Mouse (Mus musculus) embryo, embryonic 10 days (tissue): ENCODE measurements at regions not wholly inside any gene's neighbourhood (a gene's known extent, or its start where the extent isn't known, plus 50 kb on each side); places are given as distances from the start of the nearest gene placed in this dataset.

ENCODE experiments used
- DNase-seq: peaks from one replicate; pipeline ENCODE4 v3.0.0-alpha.2; 2015; ENCODE audit warnings: low spot score

DNA sequence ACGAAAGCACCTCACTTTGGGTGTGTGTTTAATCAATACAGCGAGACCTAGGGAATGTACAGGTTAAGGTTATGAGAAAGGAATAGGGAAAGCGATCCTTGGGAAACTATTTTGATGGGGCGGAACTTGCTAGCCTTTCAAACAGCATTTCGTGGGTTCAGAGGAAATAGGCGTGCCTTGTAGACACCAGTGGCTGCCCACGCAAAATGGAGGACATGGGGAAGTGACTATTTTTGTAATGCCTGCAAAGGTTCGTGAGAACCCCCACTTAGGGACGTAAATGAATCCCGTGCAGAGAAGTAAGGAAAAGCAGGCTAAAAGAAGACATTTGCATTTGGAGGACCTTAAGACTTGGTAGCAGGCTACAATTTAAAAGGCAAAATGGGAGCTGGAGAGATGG, 114.1 kb upstream of the Ppm1h start:
- no peak for DNase-seq

GRCm38 (mm10) chr10:122566601-122567000, 112.0 kb upstream of the Ppm1h start:
- no peak for DNase-seq

GRCm38 (mm10) chr10:122569546-122570202, 108.9 kb upstream of the Ppm1h start:
- no peak for DNase-seq

DNA sequence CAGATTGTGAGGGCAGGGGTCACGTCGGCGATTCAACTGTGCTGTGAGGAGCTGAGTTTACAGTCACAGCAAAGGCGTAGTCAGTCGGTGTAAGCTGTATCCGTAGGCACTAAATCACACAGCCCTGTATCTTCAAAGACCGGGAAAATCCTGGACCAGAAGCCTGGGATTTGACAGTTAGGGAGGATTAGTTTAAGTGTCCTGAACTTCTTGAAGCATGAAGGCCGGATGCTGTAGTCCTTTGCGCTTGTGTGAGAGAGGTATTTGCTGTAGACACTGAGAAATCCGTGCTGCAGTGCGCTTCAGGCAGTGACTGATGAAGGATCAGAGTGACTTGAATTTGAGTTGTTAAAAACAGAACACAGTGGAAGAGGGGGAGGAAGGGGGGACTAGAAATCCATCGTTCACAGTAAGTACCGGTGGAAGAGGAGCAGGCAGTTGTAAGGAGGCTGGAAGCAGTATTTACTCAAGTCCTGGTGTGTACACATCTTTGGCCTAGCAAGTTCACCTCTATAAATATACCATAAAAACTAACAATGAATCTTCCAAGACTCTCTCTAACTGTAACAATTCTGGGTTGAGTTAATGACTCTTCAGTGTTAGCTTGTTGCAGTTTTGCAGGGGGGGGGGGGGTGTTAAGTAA, 107.5 kb upstream of the Ppm1h start:
- peak; percentile 52 for DNase-seq

DNA sequence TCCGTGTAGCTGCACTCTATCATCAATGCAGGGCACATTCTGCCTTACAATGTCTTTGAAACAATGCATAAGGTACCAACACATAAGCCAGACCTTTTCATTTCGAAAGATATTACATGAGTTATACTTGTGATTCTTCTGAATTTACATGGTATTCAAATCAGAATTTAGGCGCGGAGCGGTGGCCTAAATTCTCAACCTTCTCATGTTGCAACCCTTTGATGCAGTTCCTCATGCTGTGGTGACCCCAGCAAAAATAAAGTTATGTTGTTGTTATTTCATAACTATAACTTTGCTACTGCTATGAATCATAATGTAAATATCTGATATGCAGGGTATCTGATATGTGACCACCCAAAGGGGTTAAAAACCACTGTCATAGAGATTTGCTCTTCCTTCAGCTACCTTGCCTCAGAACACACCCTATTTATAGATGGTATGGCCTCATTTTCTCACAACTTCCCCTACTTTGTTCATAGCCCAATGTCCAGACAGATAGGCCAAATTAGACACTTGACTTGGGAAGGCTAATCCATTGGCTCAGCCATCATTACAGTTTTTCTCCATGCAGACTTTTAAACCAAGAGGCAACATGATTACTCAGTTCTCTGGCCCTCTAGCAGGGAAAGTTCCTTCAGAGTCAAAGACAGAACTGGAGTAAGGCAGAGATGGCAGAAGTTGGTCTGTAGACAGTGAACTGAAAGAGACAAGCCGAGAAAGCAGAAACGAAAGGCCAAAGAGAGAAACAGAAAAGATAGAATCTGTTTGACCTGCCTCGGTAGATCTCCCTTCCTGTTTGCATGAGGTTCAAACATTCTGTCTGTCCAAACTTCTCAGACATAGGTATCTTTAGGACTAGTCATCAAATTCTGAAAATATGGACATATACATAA, 102.1 kb upstream of the Ppm1h start:
- no peak for DNase-seq

DNA sequence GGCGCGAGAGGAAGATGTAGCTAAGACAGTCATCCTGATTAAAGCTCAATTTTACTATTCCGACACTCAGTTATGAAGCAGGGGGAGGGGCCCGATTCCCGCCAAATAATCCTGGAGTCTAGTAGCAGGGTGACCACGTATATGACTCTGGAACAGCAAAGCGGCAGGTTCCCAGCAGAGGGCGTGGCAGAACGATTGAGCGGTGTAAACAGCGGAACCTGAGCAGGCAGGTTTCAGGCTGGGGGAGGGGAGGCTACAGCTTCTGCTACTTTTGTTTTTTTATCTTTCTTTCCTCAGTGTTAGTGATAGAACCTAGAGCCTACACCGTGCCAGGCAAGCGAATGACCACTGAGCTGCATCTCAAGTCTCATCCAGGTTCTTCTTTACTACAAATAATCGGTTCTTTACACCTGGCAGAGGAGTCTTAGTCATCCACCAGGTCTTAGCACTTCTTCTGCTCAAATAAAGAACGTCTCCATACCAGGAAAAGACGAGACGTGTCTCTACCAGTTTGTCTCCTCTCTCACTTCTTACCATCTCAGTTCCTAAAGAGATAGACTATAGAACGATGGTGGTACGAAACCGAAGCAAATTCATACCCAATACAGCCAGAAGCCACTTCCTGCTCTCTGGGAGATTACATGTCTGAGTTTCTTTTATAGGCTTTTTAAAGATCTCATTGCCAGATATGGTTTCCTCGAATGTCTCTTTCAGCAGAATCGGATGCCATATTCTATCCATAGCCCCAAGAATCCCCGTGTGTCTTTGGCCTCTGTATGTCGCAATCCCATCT, 100.2 kb upstream of the Ppm1h start:
- peak; percentile 61 for DNase-seq

DNA sequence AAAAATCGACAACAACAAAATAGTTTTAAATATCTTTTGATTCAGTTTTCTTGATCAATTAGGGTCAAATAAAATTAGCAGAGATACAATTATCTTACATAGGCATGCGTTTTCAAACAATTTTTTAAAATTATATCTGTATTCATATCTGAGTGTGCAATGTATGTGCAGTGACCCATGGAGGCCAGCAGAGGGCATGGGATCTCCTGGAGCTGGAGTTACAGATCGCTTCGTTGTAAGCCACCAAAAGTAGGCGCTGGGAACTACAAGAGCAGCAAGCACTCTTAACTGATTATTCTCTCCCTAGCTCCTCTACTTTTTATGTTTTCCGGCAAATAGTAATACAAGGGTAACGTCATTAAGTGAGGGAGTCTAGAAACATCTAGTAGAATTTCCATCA, 97.5 kb upstream of the Ppm1h start:
- no peak for DNase-seq

- DNase-seq = no peak
Measured at GRCm38 (mm10) chr10:122587541-122587940, 91.0 kb upstream of the Ppm1h start.

- no peak for DNase-seq
Measured at GRCm38 (mm10) chr10:122599511-122599910, 79.1 kb upstream of the Ppm1h start.

DNA sequence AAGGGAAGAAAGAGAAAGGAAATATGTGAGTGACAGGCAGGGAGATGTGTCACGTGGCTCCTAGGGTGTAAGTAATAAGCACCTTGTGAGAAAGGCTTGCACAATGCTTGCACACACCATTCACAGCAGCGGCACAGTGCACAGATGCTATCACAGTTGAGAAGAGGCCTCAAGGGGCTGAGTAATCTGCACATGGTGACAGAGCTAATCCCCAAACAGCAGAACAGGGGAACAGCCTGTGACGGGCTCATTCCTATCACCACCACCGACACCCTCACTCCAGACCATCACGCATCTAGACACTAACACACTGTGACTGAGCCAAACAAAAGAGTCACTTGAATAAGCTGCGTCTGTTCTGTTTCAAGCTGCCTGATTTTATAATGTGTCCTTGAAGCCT, 76.2 kb upstream of the Ppm1h start:
- no peak for DNase-seq

GRCm38 (mm10) chr10:122603960-122604359, 74.6 kb upstream of the Ppm1h start:
- DNase-seq = no peak

DNA sequence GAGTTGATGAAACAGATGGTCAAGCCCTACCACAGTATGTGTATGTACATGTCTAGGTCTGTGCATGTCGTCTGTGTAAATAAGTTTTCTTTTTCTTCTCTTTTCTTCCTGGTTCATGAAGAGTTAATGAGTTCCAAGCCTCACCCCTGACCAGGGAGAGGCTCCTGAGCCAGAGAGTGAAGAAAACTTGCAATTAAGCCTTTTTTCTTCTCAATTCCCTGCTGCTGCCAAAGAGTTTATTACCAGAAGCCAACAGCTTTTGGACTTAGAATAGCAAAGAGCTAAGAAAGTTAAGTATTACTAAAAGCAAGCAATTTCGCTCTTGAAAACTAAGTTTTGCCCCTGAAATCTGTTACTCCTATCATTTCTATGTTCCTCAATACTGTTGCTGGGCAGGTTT, 65.3 kb upstream of the Ppm1h start:
- no peak for DNase-seq

DNA sequence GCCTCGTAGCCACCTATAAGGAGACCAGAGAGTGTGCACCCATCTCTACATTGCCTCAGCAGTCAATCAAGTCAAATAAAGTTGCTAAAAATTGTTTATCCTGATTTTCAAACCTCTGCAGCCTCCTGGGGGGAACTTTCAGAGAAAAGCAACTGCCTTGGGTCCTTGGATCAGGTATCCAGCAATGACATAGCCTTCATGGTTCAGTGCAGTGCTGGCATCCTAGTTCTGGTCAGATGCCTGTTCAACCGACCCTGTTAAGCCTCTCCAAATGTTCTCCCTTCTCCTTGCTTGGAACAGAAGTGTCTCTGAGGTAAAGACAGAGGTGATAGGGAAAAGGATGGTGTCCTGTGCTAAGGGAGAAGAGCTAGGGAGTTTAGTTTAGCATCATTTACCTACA, 64.7 kb upstream of the Ppm1h start:
- DNase-seq = no peak

DNA sequence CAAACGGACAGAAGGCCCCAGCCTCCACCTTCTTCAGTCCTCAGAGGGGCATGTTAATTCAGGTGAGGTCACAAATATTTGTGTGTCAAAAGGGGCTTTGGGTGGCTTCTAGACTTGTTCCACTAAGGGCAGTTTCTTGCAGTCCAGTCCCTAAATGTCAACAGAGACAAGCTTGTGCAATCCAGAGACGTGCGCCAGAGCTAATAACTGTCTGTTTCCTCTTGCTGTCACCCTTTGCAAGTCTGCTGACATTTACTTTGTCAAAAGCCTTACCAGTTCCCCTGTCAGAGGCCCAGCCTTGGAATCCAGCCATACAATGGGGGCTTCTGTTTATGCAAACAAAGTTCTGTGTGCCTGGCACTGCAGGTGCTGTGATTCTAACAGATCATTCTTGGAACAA, 63.8 kb upstream of the Ppm1h start:
- DNase-seq = no peak

GRCm38 (mm10) chr10:122615658-122616057, 62.9 kb upstream of the Ppm1h start:
- no peak for DNase-seq

GRCm38 (mm10) chr10:122616385-122616784, 62.2 kb upstream of the Ppm1h start:
- DNase-seq = no peak

GRCm38 (mm10) chr10:122618854-122619253, 59.7 kb upstream of the Ppm1h start:
- DNase-seq = peak; percentile 18

DNA sequence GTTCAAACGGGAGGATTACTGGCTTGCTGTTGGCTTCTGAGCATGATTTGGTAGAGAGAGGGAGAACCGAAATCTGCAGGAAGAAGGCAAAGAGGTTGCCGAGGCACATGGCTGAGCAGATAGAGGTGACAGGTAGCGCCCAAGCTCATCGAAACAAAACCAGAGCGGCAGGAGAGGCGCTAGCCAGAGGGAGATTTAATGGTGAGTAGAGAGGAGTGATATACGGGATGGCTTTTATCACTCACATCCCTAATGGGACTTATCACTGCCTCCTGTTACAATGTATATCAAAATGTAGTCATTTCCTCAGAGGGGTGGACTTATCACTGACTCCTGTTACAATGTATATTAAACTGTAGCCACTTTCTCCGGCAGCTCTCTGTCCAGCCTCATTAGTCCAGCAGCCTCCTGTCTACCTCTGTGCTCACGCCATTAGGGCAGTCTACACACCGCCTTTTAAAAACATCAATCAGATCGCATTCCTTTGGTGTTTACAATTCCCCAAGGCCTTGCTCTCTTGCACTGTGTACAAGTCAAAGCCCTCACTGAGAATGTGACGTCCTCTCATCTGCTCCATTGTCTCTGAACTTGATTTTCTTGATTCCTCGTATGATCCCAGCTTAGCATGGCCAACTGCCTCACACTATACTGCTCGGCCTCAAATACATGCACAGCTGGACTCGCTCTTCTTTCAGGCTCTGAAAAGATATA, 59.0 kb upstream of the Ppm1h start:
- DNase-seq = peak; percentile 52
